Mouse (Mus musculus) left cerebral cortex, adult 9 months (tissue): Measurements from ENCODE around the gene Otp.

Source experiments
- DNase-seq, 2 experiments: peaks; one replicate each; pipeline ENCODE4 v3.0.0; 2022; ENCODE audit warnings: low spot score in 2 of 2

The Otp gene

DNA sequence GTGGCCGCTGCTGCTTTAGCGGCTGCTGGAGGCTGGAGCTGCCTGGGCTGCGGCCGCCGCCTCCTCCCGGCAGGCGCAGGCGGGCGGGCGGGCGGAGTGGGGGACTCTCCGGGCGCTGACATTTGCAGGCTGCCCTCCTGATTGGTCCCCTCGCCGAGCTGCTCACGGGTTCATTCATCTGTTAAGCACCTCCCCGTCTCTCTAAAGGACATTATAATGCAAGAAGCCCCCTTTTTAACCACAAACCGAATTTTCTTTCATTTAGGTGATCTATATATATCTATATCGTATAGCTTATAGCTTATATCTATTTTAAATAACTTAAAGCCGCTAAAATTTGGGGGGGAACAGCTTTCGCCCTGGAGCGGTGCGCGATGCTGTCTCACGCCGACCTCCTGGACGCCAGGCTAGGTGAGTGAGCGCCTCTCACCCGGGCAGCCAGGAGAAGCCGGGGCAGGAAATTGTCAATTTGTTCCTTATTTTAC lies at the start of gene Otp:
Gene Otp, plus strand, starts transcription at position 207 of the 485 bp plus-strand sequence.
- no peak for DNase-seq

DNA sequence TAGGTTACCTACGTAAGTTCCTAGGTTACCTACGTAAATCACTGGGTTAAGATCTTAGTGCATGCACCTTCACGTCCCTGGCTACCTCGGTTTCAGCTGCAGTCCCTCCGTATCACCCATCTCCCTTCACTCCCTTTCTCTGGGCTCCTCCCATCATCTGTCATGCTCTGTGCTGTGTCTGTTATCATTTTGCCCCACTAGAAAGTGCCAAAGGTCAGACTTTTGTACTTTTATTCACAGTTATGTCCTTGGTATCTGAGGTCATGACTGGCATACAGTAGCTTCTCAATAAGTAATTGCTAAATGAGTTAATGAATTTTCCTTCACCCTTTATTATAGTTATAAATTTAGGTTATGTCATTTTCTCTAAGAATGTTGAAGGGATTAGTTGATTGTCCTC lies 49.0 kb upstream of the Otp start:
- no peak for DNase-seq

DNA sequence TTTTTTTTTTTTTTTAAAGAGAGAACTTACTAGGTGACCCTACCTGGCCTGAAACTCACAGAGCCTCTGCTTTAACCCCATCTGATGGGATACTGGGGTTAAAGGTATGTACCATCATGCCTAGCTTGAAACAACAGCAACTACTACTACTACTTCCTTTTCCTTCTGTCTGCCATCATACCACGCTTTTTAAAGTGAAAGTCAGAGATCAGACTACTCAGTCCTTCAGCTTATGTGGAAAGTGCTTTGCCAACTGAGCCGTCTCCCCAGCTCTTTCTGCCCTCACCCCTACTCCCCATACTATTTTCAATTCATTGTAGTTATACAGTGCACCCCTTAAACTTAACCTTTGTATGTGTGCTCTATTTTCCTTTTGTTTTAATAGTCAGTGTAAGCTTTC lies 48.4 kb upstream of the Otp start:
- no peak for DNase-seq

DNA sequence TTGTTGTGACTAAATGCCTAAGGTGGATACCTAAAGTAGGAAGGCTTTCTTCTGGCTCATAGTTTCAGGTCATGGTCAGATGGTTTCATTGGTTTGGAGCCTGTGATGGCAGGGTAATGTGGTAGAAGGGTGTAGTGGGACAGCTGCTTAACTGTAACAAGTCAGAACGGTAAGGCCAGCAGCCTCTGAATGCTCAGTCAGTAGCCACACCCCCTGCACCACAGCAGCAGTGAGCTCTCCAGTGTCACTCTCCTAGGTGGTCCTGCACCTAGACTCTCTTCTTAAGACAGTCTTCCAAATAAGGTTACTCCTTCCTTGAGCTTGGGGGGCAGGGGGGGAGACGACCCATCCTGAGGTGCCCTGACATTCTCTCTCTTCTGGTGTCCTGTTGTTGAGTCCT lies 47.6 kb upstream of the Otp start:
- no peak for DNase-seq

DNA sequence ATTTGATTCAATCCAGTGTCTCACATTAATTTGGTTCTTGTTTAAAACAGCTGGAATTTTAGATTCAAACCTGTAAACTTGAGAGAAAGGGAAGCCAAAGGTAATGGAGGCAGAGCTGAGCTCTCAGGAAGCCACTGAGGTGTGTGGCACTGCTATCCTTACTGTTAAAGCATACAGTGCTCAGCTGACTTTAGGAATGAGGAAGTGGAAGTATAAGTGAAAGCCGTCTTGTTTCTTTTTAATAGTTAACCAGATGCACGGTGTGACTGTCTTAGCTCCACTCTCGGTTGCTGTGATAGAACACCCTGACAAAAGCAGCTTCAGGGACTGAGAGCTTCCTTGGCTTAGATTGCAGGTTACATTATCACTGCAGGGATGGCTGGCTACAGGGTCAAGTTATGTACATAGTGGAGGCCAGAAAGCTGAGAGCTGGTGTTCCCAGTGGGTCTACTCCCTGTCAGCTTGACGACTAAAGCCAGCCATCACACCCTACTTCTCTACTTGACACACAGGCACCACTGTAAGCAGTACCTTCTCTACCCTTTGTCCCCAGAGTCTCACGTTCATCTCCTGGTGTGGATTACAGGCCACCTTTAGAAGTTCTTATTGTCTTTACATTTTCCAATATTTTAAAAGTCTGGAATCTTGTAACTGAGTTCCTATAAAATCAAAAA lies 37.2 kb upstream of the Otp start:
- DNase-seq: no peak

DNA sequence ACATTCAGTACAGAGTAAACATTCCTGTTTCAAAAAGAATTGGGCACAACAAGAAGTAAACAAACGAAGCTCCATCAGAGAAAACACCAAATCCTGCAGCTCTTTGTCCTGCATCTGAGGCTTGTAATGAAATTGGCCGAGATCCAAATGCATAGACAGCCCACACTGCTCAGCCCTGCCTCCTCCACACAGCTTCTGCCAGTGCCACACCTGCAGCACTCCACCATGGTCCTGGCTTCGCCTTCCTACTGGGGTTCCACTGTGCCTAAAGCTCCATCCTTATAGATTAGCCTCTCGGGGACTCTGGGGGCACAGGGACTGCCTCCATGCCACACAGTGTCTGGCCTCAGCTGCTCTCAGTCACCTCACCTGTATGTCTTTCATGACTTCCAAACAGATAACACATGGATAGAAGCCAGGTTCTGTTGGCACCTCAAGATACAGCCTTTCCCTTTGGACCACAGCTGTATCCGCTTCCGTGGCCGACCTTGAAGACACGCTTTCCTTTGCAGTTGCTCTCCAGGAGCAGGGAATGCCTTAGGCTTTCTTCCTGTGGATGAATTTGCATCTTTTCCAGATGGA lies 36.6 kb upstream of the Otp start:
- peak in 1 of 2 experiments; percentile 14 for DNase-seq

DNA sequence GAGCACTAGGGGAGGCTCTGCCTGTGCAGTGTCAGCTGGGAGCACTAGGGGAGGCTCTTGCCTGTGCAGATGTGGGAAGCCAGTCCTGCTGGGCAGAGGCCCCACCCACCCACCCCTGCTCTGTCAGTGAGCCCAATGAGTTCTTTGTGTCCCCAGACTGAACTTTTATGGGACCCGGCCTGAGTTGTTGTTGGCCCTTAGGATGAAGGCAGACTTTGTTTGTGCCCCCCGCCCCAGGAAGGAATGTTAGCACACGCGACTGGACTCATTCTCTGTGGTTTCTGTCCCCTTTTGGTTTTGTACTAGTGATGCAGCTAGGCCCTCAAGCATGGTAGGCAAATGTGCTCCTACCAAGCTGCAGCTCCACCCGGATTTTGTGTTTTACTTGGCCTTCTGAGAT lies 32.2 kb upstream of the Otp start:
- no peak for DNase-seq

DNA sequence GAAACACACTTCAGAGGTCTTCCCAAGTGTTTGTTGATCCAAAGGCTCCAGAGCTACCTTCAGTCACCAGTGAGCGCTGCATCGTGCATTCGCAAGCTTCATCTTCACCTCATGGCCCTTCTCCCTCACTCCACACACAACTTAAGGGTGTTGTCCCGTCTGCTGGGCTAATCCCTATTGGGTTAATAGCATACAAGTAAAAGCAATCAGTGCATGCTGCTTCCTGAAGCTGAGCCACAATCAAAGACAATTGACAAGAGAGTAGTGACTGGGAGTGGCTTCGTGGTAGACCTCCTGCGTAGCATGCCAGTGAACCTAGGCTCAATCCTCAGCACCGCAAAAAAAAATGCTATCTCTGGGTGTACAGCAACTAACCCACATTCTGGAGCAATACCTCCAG lies 27.5 kb upstream of the Otp start:
- DNase-seq: no peak

DNA sequence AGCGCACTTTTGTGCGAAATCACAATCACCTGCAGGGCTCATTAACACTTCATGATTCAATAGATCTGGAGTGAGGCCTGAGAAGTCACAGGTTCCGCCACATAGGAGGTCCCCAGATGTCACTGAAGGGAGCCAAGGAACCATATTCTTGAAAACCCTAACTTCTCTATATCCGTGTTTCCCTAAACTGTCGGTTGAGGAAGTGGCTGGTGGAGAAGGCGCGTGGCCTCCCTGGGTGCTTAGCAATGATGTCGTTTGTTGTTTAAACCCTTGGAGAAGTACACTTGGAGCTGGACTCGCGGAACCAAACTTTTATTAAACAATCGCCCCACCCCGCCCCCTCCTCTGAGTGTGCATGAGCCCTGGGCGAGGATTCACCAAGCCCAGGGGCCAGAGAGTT lies 26.1 kb upstream of the Otp start:
- DNase-seq: no peak

DNA sequence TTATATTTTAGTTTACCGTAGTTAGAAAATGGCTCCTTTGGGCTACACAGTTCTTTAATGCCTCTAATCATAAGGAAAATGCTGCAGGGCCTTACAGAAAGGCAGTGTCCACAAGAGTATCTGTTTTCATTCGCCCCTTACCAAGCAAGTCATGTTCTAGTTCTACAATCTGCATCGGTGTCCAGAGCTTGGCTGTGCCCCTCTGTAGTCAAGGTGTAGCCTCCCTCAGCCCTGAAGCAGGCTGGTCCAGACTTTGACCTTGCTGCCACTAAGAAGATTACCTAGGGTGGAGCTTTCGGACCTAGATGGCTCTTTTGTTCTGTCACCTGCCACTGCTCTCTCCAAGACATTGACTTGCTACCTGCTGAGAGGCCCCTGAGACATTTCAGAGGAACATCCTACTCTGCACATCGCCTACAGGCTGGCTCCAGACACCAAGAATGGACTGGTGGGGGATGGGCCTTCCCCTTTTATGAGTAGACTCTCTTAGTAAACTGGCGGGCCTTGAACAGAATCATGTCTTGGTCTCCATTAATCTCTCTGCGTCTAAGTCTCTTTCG lies 17.3 kb upstream of the Otp start:
- DNase-seq: no peak

DNA sequence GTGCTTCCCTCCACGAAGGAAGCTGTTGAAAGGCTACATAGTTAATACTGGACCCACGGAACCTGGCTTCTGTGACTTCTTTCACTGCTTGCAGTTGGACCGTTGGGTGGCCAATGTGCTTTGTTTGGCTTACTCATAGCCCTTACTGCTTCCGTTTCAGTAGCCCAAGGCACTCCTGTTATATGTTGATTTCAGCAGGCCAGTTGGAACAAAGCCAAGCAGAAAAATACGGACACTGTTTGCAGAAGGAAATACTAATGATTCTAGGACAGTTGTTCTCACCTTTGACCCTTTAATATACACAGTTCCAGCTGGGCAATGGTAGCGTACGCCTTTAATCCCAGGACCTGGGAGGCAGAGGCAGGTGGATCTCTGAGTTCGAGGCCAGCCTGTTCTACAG lies 16.1 kb upstream of the Otp start:
- no peak for DNase-seq

DNA sequence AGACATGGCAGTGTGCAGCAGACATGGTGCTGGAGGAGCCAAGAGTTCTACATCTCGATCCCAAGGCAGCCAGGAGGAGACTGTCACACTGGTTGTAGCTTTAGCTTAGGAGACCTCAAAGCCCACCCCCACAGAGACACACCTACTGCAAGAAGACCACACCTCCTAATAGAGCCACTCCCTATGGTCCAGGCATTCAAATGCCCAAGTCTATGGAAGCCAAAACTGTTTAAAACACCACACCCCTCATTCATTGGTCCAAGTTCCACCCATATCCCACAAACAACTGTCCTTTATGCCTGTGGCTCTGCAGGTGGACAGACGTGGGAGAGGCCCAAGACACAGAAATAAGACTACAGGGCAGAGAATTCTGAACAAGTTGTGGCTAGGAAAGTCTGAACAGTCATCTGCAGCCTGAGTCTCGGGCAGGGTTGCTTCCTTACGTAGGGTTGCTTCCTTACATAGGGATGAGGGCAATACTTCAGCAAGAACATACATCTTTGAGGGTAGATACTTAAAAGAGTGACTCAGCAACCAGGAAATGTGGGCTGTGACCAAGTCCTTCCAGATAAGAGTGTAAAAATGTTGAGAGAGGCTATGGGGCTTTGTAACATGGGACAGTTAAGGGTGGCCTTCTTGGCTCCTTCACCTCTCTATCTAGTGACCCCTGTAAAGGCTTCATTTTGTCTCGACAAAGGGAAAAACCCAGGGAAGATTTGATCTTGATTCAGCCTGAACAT lies 12.7 kb upstream of the Otp start:
- DNase-seq: no peak

DNA sequence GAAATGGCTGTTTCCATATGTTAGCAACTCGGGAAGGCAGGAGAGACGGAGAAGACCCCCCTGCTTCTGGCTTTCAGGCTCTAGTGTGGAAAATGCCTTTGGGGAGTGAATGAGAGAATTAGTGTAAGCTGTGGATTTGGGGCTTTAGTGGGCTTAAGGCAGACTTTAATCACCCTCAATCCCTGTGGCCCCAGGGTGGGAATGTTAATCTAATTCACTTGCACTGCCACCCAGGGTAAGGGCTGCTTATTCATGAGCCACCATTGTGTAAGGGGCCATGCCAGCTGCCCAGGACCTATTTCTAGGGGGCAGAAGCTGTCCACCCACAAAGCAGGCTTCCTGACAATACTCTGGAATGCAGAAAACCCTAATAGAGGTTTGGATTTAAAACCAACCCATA lies 8.5 kb upstream of the Otp start:
- DNase-seq: no peak

DNA sequence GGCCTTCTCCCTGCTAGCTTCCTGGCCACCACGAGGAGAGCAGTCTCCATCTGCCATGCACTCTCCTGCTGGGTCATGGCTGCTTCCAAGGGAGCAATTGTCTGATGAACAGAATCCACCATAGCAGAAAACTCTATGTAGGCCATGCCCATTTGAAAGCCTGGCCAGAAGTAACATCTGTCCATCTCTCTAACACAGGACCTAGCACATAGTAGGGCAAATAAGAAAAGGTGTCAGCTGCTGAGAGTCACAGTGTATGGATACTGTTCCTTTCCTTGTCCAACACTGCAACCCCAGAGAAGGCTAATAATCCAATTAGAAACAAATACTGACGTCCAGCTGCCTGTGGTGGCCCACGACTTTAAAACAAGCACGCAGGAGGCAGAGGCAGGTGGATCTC lies 7.6 kb upstream of the Otp start:
- no peak for DNase-seq

DNA sequence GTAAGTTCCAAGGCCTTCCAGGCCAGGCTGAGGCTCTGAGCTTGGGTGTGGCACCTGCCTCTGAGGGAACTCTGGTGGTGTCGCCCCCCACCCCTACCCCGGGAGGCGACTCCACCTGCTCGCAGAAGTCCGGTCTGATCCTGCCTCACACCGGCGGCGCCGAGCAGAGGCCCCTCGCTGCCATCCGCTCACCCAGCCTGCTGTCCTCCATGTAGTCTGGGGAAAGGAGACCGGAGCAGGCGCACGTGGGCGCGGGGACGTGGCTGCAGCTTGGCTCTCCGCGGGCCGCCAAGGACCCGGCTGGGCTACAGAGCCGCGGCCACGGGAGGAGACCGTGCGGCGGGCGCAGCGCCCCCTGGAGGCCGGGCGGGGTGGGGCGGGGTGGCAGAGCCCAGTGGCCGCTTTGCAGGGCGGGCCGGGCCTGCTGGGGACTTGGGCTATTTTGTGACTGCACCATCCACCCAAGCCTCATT lies 6.9 kb upstream of the Otp start:
- DNase-seq: no peak

DNA sequence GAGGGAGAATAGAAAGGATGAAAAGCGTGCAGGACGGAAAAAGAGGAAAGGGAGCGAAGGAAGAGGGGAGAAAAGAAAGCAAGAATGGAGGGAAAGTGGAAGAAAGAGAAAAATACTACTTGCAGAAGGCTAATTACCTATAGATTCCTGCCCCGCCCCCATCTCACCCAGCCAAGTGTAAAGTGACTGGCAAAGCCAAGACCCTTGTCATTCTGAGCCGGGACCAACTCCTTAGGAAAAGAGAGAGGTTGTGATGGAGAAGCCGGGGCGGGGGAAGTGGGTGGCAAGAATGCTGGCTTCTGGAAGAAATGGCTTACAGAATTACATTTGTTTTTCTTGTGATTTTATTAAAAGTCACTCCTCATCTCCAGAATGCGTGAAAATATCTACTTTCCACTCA lies 5.9 kb upstream of the Otp start:
- DNase-seq: no peak

DNA sequence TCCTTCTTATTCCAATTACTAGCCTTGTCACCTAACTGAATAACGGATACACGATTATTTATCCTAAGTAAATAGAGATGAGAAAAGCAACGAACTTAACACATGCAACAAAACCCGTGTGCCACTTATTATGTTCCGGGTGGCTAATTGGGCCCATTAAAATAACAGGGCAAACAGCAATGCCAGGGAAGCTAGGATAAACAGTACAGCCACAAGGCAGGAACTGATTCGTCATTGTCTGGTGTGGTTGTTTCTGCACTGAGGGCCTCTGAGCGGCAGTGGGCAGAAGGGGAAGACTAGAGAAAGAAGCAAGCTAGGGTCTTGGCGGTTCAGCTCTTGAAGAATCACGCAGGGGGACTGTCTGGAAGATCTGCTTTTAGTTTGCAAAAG lies 5.3 kb upstream of the Otp start:
- no peak for DNase-seq

DNA sequence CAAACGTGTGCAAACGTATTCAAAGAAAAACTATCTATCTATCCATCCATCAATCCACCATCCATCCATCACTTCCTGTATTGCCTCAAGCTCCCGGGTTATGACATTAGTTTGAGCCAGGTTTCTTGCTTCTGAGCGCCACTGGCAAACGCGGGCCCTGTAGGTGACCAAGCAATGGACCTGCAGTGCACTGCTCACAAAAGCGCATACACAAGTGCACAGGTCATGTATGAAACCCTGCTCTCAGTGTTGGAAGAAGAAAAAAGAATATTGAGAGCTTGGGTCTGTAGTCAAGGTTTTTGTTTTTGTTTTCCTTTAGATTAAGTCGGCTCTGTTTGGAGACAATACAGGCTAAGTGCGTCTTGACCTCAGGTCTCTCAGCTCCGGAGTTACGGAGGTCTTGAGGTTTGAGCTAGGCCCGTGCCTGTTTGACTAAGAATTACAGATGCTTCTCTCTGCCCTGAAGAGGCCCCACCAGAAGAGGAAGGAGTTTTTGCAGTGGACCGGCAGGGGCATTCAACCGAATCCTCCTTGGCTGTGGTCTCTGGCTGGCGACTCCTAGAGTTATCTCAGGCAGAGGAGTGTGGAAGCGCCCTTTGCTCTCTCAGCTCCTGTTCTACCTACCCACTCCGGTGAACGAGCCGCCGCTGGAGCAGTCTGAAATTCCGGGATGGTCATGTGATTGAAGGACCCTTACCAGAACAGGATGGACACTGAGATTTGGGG lies 4.8 kb upstream of the Otp start:
- no peak for DNase-seq

DNA sequence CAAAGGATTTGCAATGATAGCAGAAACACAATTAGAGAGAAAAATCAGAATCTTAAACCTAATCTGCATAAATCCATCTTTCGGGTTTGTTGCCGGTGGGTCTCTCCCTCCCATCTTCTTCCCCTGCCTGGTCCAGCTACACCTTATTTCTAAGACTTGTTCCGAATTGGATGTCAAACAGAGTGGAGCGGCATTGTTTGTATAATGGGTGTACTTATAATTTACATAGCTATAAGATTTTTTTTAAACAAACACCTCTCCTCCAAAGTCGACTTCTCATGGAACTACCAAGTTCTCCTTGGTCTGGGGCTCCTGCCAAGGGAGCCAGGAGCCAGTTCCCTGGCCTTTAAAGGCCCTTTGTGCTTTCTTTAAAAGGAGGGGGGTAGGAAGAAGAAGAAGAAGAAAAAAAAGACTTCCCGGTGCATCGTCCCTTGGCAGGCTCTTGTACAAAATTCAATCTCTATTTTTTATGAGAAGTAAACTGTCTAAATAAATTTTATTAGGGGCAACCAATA lies 3.5 kb upstream of the Otp start:
- DNase-seq: no peak

DNA sequence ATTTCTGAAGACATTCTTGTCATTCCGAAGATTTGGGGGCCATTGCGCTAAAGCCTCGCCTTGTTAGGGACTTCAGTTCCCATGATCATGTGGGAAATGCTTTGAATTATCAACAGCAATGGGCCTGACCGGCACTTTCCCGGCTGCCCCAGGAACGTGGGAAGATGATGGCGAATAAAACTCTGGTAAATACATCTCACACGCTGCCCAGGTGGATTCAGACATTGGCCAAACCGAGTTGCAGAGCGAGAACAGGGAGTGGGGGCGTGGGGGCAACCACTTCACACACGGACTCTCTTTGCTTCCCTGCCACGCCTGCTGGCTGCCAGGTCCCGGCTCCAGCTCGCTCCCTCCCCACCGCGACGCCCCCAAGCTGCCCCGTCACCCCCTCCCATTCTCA lies 3.0 kb upstream of the Otp start:
- DNase-seq: no peak

DNA sequence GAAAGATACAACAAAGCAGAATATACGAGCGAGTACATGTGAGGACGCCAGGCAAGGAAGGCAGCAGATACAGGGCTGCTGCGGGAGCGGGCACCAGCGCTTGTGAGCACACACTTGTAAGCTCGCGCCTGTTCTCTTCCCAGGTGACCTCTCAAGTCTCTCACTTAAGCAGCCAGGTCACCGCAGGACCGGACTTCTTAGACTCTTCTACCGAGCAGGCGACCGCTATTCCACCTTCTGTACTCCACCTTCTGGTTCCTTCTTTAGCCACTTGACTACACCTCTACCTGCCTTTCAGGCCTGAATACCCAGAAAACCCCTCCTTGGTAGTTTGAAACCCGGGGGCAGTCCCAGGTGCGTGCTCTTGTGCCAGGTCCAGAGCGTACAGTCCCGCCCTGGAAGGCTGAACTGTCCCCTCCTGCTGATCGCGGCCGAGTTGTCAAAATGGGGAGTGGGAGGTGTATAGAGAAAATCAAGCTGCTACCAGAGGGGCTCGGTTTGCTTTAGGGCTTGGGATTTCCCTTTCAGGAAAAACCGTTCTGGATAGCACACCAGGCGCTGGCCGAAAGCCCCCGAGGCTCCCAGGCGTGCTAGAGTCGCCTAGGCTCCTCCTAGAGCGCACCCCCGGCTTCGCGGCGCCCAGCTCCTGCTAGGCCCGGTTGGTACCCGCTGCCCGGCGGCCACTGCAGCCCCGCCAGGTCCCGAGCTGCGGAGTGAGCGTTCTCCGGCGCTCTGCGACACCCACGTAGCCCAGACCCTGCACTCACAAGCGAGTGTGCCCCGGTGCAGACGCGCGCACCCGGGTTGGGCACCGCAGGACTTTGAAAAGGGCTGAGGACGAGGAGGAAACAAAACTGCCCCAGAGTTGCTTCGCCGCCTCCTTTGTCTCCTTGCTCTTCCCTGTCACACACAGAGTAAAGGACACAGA lies 2.0 kb upstream of the Otp start:
- DNase-seq: no peak
